Mouse (Mus musculus): ENCODE results near the gene Mslnl. TPM values are rescaled to one million over a fixed set of nuclear protein-coding genes. Genes with fewer than 3 reads are reported as not detected.

Gene Mslnl
- 0.44 and 0.71 TPM in 2 replicates for polyA plus RNA-seq (2015; fragmentation: Nextera tagmentation; extraction: Ambion mirVana)

GRCm38 (mm10) chr17:25735745-25736144 is at the start of gene Mslnl:
Mslnl (plus strand) TSS chr17:25736042.
- 0 out of 2 replicates have a peak, but pooled peaks cover under 1% of the 10 kb centered on the region for H3K36me3 ChIP-seq
- H3K27me3 ChIP-seq: no peaks in the 10 kb centered on the region
- no peak within 1 kb of the TSS for H3K27ac ChIP-seq
- no peaks in the 10 kb centered on the region for H3K9me3 ChIP-seq
- no peak for ATAC-seq (ENCODE audit: borderline replicate concordance, extremely low read depth, low FRiP score, low TSS enrichment)
- H3K4me1 ChIP-seq: peaks cover 3% of the 10 kb centered on the region; the same call in 1 of the 2 replicates
- no peak within 1 kb of the TSS for H3K4me3 ChIP-seq
- no peak within 1 kb of the TSS for H3K4me2 ChIP-seq
- no peak within 1 kb of the TSS for H3K9ac ChIP-seq
- WGBS: 67% methylated on average over 3 of the region's 3 CpGs

- Histone ChIP-seq H3K4me1 (no peaks in the 10 kb centered on the region), H3K27ac (no peak overlapping the region), H3K4me2 (no peak overlapping the region), H3K36me3 (no peaks in the 10 kb centered on the region), H3K9me3 (no peaks in the 10 kb centered on the region), H3K4me3 (no peak overlapping the region), H3K27me3 (no peaks in the 10 kb centered on the region), H3K9ac (no peak overlapping the region)
- 34% methylated on average over 7 of the region's 7 CpGs for whole genome bisulfite sequencing
- ATAC-seq (ENCODE audit: borderline replicate concordance, extremely low read depth, low FRiP score, low TSS enrichment): no peak
These were observed 49.5 kb upstream of the Mslnl start for GRCm38 (mm10) chr17:25686323-25686722.

GRCm38 (mm10) chr17:25688922-25689321 is 46.9 kb upstream of the Mslnl start:
- no peak overlapping the region for H3K27ac ChIP-seq
- ATAC-seq (ENCODE audit: borderline replicate concordance, extremely low read depth, low FRiP score, low TSS enrichment): no peak
- no peak overlapping the region for H3K4me2 ChIP-seq
- H3K9ac ChIP-seq: no peak overlapping the region
- H3K9me3 ChIP-seq: no peaks in the 10 kb centered on the region
- H3K4me1 ChIP-seq: no peaks in the 10 kb centered on the region
- no peak overlapping the region for H3K4me3 ChIP-seq
- no peaks in the 10 kb centered on the region for H3K27me3 ChIP-seq
- WGBS: 79% methylated on average over 4 of the region's 4 CpGs
- no peaks in the 10 kb centered on the region for H3K36me3 ChIP-seq

- H3K9me3 ChIP-seq: no peaks in the 10 kb centered on the region
- no peak overlapping the region for H3K27ac ChIP-seq
- H3K4me1 ChIP-seq: no peaks in the 10 kb centered on the region
- 26% methylated on average over 1 of the region's 1 CpGs for WGBS
- no peak overlapping the region for H3K4me3 ChIP-seq
- no peak for ATAC-seq (ENCODE audit: borderline replicate concordance, extremely low read depth, low FRiP score, low TSS enrichment)
- no peaks in the 10 kb centered on the region for H3K36me3 ChIP-seq
- no peak overlapping the region for H3K9ac ChIP-seq
- H3K4me2 ChIP-seq: no peak overlapping the region
- no peaks in the 10 kb centered on the region for H3K27me3 ChIP-seq
These were observed 39.6 kb upstream of the Mslnl start for GRCm38 (mm10) chr17:25696263-25696662.

- no peaks in the 10 kb centered on the region for H3K4me1 ChIP-seq
- no peaks in the 10 kb centered on the region for H3K36me3 ChIP-seq
- no peaks in the 10 kb centered on the region for H3K9me3 ChIP-seq
- H3K9ac ChIP-seq: no peak overlapping the region
- H3K4me2 ChIP-seq: no peak overlapping the region
- WGBS: 10% methylated on average over 7 of the region's 7 CpGs
- ATAC-seq (ENCODE audit: borderline replicate concordance, extremely low read depth, low FRiP score, low TSS enrichment): no peak
- no peak overlapping the region for H3K27ac ChIP-seq
- H3K27me3 ChIP-seq: no peaks in the 10 kb centered on the region
- H3K4me3 ChIP-seq: no peak overlapping the region
These were observed 37.4 kb upstream of the Mslnl start for GRCm38 (mm10) chr17:25698446-25698845.

- no peak for ATAC-seq (ENCODE audit: borderline replicate concordance, extremely low read depth, low FRiP score, low TSS enrichment)
- Histone ChIP-seq H3K36me3 (no peaks in the 10 kb centered on the region), H3K4me1 (no peaks in the 10 kb centered on the region), H3K4me2 (no peak overlapping the region), H3K4me3 (no peak overlapping the region), H3K9ac (no peak overlapping the region), H3K9me3 (no peaks in the 10 kb centered on the region), H3K27me3 (no peaks in the 10 kb centered on the region), H3K27ac (no peak overlapping the region)
- 54% methylated on average over 9 of the region's 9 CpGs for WGBS
These were observed 34.9 kb upstream of the Mslnl start for GRCm38 (mm10) chr17:25700863-25701496.

GRCm38 (mm10) chr17:25709994-25710393 is 25.8 kb upstream of the Mslnl start:
- no peak overlapping the region for H3K27ac ChIP-seq
- ATAC-seq (ENCODE audit: borderline replicate concordance, extremely low read depth, low FRiP score, low TSS enrichment): no peak
- no peak overlapping the region for H3K4me3 ChIP-seq
- peaks cover 2% of the 10 kb centered on the region; the same call in 1 of the 2 replicates for H3K27me3 ChIP-seq
- H3K9ac ChIP-seq: no peak overlapping the region
- no peaks in the 10 kb centered on the region for H3K9me3 ChIP-seq
- no peaks in the 10 kb centered on the region for H3K36me3 ChIP-seq
- 95% methylated on average over 2 of the region's 2 CpGs for WGBS
- H3K4me1 ChIP-seq: no peaks in the 10 kb centered on the region
- H3K4me2 ChIP-seq: no peak overlapping the region

- WGBS: 67% methylated on average over 4 of the region's 4 CpGs
- no peak for ATAC-seq (ENCODE audit: borderline replicate concordance, extremely low read depth, low FRiP score, low TSS enrichment)
- no peak overlapping the region for H3K9ac ChIP-seq
- H3K9me3 ChIP-seq: no peaks in the 10 kb centered on the region
- no peak overlapping the region for H3K27ac ChIP-seq
- H3K4me3 ChIP-seq: no peak overlapping the region
- no peak overlapping the region for H3K4me2 ChIP-seq
- no peaks in the 10 kb centered on the region for H3K4me1 ChIP-seq
- H3K36me3 ChIP-seq: no peaks in the 10 kb centered on the region
- H3K27me3 ChIP-seq: peaks cover 12% of the 10 kb centered on the region
These were observed 24.7 kb upstream of the Mslnl start for GRCm38 (mm10) chr17:25711136-25711535.

- WGBS: 43% methylated on average over 3 of the region's 3 CpGs
- Histone ChIP-seq H3K9me3 (no peaks in the 10 kb centered on the region), H3K36me3 (peaks cover 5% of the 10 kb centered on the region), H3K4me1 (peaks cover 11% of the 10 kb centered on the region; the same call in 1 of the 2 replicates), H3K27ac (no peak overlapping the region), H3K9ac (no peak overlapping the region), H3K27me3 (peaks cover 34% of the 10 kb centered on the region), H3K4me2 (no peak overlapping the region), H3K4me3 (no peak overlapping the region)
- no peak for ATAC-seq (ENCODE audit: borderline replicate concordance, extremely low read depth, low FRiP score, low TSS enrichment)
These were observed 20.2 kb upstream of the Mslnl start for GRCm38 (mm10) chr17:25715627-25716026.

GRCm38 (mm10) chr17:25716130-25716529 is 19.7 kb upstream of the Mslnl start:
- Histone ChIP-seq H3K4me3 (no peak overlapping the region), H3K9ac (no peak overlapping the region), H3K4me1 (peaks cover 11% of the 10 kb centered on the region; the same call in 1 of the 2 replicates), H3K36me3 (peaks cover 9% of the 10 kb centered on the region), H3K9me3 (no peaks in the 10 kb centered on the region), H3K27ac (no peak overlapping the region), H3K27me3 (peaks cover 34% of the 10 kb centered on the region), H3K4me2 (no peak overlapping the region)
- no peak for ATAC-seq (ENCODE audit: borderline replicate concordance, extremely low read depth, low FRiP score, low TSS enrichment)
- WGBS: 4% methylated on average over 6 of the region's 6 CpGs

- Histone ChIP-seq H3K27ac (no peak within 1 kb of the TSS), H3K9me3 (no peaks in the 10 kb centered on the region), H3K4me2 (peak within 1 kb of the TSS; percentile 82), H3K4me3 (peak within 1 kb of the TSS; percentile 38), H3K4me1 (peaks cover 11% of the 10 kb centered on the region; the same call in 1 of the 2 replicates), H3K9ac (peak within 1 kb of the TSS; percentile 40), H3K27me3 (peaks cover 34% of the 10 kb centered on the region), H3K36me3 (peaks cover 9% of the 10 kb centered on the region)
- WGBS: 1% methylated on average over 45 of the region's 45 CpGs
- peak; percentile 48; the same call in 1 of the 2 replicates for ATAC-seq (ENCODE audit: borderline replicate concordance, extremely low read depth, low FRiP score, low TSS enrichment)
These were observed 18.9 kb upstream of the Mslnl start, which contains the start of gene Gng13 for GRCm38 (mm10) chr17:25716711-25717637. Gng13 (plus strand) TSS chr17:25717171.

- peak overlapping the region; percentile 38 for H3K4me3 ChIP-seq
- H3K27ac ChIP-seq: no peak overlapping the region
- peaks cover 11% of the 10 kb centered on the region; the same call in 1 of the 2 replicates for H3K4me1 ChIP-seq
- H3K9me3 ChIP-seq: no peaks in the 10 kb centered on the region
- 0 out of 2 replicates have a peak overlapping the region, but pooled peaks have one; percentile 40 for H3K9ac ChIP-seq
- no peak for ATAC-seq (ENCODE audit: borderline replicate concordance, extremely low read depth, low FRiP score, low TSS enrichment)
- peaks cover 34% of the 10 kb centered on the region for H3K27me3 ChIP-seq
- peaks cover 9% of the 10 kb centered on the region for H3K36me3 ChIP-seq
- 4% methylated on average over 6 of the region's 6 CpGs for WGBS
- peak overlapping the region; percentile 82 for H3K4me2 ChIP-seq
These were observed 18.2 kb upstream of the Mslnl start for GRCm38 (mm10) chr17:25717691-25718090.
